23 mouse cellular contexts compared by ENCODE assay signal in the genomic region with DNA sequence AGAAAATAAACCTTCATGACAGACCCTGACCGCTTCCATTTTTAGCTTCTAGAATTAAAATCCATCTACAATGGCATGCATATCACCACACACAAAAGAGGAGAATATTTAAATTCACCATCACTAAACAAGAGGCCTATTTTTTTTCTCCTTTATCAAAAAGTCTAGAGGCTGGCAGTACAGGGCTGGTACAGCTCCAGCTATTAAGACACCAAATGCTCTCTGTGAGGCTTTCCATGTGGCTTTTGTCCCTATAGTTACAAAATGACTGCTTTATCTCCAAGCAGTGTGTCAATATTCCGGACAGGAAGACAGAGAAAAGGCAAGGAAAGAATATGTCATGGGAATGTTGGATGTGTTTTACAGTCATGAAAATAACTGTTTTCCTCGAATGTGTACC. TPM values are rescaled to one million over a fixed set of nuclear protein-coding genes. Genes with fewer than 3 reads are reported as not detected.
A peak's percentile ranks its signal among the peaks of the same experiment; 100 is the strongest.
DNase-seq lines count a peak whose midpoint lies in the region; ATAC-seq lines count a peak whose summit lies in the region.
"Had no signal": no experiment of that assay in that cellular context is flagged by ENCODE, and none has a peak within 500 bp of the region (broad histone marks: within the 10 kb centered on the region; RNA-seq: fewer than 3 reads in every experiment).

No protein-coding gene starts in this region.

- H3K36me3 ChIP-seq in heart, embryonic 15.5 days = no peaks in the 10 kb centered on the region
- no peaks in the 10 kb centered on the region for H3K36me3 ChIP-seq in heart, embryonic 12.5 days
- H3K36me3 ChIP-seq: limb, embryonic 15.5 days; neural tube, embryonic 15.5 days had no signal

- no peak overlapping the region for H3K9ac ChIP-seq in heart, embryonic 15.5 days
- H3K9ac ChIP-seq in heart, embryonic 12.5 days = no peak overlapping the region
- H3K9ac ChIP-seq: limb, embryonic 15.5 days; liver, embryonic 14.5 days; lung, embryonic 14.5 days; neural tube, embryonic 15.5 days had no signal

- H3K4me1 ChIP-seq in heart, embryonic 15.5 days (replicated peaks) = peaks cover 5% of the 10 kb centered on the region; the same call in 1 of the 2 replicates
- H3K4me1 ChIP-seq in heart, embryonic 12.5 days (replicated peaks) = no peaks in the 10 kb centered on the region
- H3K4me1 ChIP-seq: limb, embryonic 15.5 days; neural tube, embryonic 15.5 days had no signal

- H3K4me3 ChIP-seq in heart, embryonic 15.5 days = no peak overlapping the region
- no peak overlapping the region for H3K4me3 ChIP-seq in heart, embryonic 12.5 days
- H3K4me3 ChIP-seq: limb, embryonic 15.5 days; neural tube, embryonic 15.5 days had no signal

- ATAC-seq in heart, embryonic 15.5 days (replicated peaks; ENCODE audit: insufficient number of reproducible peaks, insufficient read depth, low FRiP score, low read depth) = 0 out of 2 replicates have a peak, but pooled peaks have one; percentile 14
- no peak for ATAC-seq in heart, embryonic 12.5 days (ENCODE audit: insufficient number of reproducible peaks, low FRiP score)
- ATAC-seq: activated CD4-positive, CD25-positive, alpha-beta regulatory T cell, adult 4 months; intestine, postnatal 0 days had no signal

- 57% methylated on average over 3 of the region's 3 CpGs for WGBS in heart, embryonic 15.5 days
- 57% methylated on average over 3 of the region's 3 CpGs for WGBS in heart, embryonic 12.5 days

- H3K27ac ChIP-seq in heart, embryonic 15.5 days = no peak overlapping the region
- H3K27ac ChIP-seq in heart, embryonic 12.5 days (ENCODE audit: poor library complexity, severe bottlenecking) = no peak overlapping the region
- H3K27ac ChIP-seq: limb, embryonic 15.5 days; liver, embryonic 14.5 days; neural tube, embryonic 15.5 days had no signal

- H3K9me3 ChIP-seq in heart, embryonic 15.5 days (replicated peaks) = no peaks in the 10 kb centered on the region
- no peaks in the 10 kb centered on the region for H3K9me3 ChIP-seq in heart, embryonic 12.5 days (replicated peaks)
- H3K9me3 ChIP-seq: limb, embryonic 15.5 days; neural tube, embryonic 15.5 days had no signal

- H3K27me3 ChIP-seq in heart, embryonic 15.5 days = no peaks in the 10 kb centered on the region
- no peaks in the 10 kb centered on the region for H3K27me3 ChIP-seq in heart, embryonic 12.5 days (replicated peaks)
- H3K27me3 ChIP-seq: limb, embryonic 15.5 days; neural tube, embryonic 15.5 days had no signal

- no peak overlapping the region for H3K4me2 ChIP-seq in heart, embryonic 15.5 days
- H3K4me2 ChIP-seq in heart, embryonic 12.5 days = no peak overlapping the region
- H3K4me2 ChIP-seq: heart, embryonic 11.5 days; limb, embryonic 15.5 days; lung, embryonic 14.5 days; neural tube, embryonic 15.5 days had no signal

- DNase-seq in cerebellum, adult 9-10 months = peak; percentile 18
- no peak for DNase-seq in cerebellum, postnatal 14 days
- DNase-seq in layer of hippocampus, adult 9-10 months (ENCODE audit: low spot score) = peak; percentile 29
- DNase-seq in layer of hippocampus, postnatal 10 days (ENCODE audit: low spot score in 2 of 2) = no peak
- peak; percentile 78 for DNase-seq in brain, adult 2 months (ENCODE audit: low read depth, low spot score)
- DNase-seq: adrenal gland, adult 8-10 months; gastrocnemius, postnatal 10 days; kidney, postnatal 25 days; left cerebral cortex, postnatal 4 days; lung, embryonic 14.5 days; right cerebral cortex, adult 18-20 months; right cerebral cortex, postnatal 4 days; thymus, postnatal 36 days had no signal

RNA-seq across cellular contexts. Expression of a gene that starts 27.8 kb away (rescaled TPM):
- polyA plus RNA-seq in heart, embryonic 15.5 days (2015; fragmentation: Nextera tagmentation; extraction: Ambion mirVana) = 1.1 and 1.3 TPM in 2 replicates
- 1.3 and 1.6 TPM in 2 replicates for polyA plus RNA-seq in heart, embryonic 12.5 days (2016; fragmentation: Nextera tagmentation; extraction: Ambion mirVana)
- total RNA-seq in layer of hippocampus, postnatal 10 days (2021) = 10 to 100 TPM; 17.8 to 18.0 TPM
- total RNA-seq: granulocyte monocyte progenitor cell, adult 5-6 weeks; megakaryocyte, adult 5-6 weeks had no signal
- polyA plus RNA-seq: activated CD4-positive, CD25-positive, alpha-beta regulatory T cell, adult 4 months had no signal

Comparison
In these comparisons a context has a peak if more than half of its experiments do, and no peak if none do; other contexts are left out.
1. DNase-seq: peak in cerebellum, adult 9-10 months (single experiment), layer of hippocampus, adult 9-10 months (single experiment) and brain, adult 2 months (single experiment); none in cerebellum, postnatal 14 days (0 of 2) and layer of hippocampus, postnatal 10 days (0 of 2).